Mouse (Mus musculus) left cerebral cortex, adult 9 months (tissue): Measurements from ENCODE around the gene Ecd.

Experiments
- DNase-seq, 2 experiments: peaks; one replicate each; pipeline ENCODE4 v3.0.0; 2022; ENCODE audit warnings: low spot score in 2 of 2

Ecd gene

DNA sequence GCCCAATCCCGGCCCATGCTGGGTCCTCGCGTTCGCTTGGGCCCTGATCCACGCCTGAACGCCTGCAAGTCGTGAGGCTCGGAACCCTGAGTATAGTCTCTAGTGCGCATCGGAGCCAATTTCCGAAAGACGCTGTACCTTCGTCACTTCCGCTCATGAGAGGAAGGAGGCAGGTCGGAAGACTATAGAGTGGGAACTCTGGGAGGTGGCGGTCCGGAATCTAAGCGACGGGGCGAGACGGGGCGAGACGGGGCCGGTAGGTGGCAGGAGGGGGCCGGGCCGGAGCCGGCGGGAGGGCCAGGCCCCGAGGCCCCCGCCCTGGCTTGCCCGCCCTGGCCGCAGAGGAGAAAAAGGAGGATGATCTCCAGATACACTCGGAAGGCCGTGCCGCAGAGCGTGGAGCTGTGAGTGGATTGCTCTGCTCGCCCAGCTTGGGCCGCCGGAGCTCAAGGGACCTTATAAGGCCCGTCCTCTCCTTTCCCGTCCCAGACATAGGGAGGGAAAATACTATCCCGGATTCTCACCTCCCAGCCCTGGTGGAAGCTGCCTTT, at the start of gene Ecd, which contains the start of gene Fam149b:
TSS of gene Ecd (minus strand) at position 131 of the 551 bp plus-strand sequence.
TSS of gene Fam149b (plus strand) at position 172 of the 551 bp plus-strand sequence.
- peak; percentile 75 to 95 for DNase-seq

DNA sequence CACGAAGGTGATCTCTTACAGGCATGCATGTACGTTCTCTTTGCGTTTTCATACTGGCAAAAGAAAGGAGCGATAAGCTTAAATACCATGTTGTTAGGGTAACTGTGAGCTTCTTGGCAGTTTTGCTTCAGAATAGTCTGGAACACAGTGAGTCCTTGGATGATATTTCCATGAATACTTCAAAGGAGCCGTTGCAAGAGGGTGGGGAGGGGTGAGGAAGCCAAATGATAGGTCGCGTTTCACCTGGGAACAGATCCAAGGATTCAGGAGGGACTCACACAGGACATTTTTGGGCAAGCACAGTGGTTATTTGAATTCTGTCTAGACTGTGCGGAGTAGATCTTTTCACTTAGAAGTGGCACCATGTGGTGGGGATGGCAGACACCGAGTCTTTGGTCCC, 49.3 kb upstream of the Ecd start:
- no peak for DNase-seq

DNA sequence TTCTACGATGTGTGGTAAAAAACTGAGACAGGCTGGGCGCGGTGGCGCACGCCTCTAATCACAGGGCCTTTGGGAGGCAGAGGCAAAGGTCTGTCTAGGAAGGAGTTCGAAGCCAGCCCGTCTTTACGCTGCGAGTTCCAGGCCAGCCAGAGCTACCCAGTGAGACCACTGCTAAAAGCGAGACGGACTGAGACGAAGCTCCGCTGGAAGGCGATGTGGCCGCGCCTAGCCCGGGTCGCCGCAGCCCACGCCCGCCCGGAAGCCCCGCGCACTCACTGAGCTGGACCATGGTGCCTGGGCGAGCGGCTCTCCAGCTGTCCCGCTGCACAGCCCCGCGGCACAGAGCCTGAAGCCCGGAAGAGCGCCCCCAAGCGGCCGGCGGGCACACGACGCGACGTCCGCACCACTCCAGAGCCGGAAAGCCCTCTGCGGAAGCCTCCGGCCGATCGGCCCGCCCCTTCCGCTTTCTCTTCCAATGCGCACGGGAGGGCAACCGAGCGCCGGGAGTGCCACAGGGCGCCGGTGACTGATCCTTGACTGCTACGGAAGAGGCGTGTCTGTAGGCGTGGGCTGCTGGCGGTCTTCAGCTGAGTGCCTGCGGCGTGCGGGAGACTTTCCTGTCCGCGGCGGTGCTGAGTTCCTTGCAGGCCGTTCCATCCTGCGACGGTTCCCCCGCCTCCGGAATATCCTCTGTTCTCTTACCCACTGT, 45.4 kb upstream of the Ecd start, which contains the start of gene Mrps16:
TSS of gene Mrps16 (minus strand) at position 430 of the 709 bp plus-strand sequence.
- DNase-seq = peak; percentile 91 to 95

DNA sequence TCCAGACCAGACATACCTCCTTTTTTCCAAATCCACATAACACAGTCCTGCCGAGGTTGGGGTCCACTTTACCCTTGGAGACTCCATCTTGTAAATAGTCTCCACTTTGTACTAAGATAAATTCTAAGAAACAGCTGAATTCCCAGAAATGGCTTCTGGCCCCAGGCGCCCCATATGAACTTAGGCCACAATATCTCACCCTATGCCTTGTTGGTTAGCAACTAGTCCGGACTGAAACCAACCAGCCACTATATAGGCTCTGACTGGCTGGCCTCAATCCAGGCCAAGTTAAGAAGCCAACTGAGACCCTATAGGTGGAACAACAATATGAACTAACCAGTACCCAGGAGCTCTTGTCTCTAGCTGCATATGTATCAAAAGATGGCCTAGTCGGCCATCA, 44.4 kb upstream of the Ecd start:
- no peak for DNase-seq

DNA sequence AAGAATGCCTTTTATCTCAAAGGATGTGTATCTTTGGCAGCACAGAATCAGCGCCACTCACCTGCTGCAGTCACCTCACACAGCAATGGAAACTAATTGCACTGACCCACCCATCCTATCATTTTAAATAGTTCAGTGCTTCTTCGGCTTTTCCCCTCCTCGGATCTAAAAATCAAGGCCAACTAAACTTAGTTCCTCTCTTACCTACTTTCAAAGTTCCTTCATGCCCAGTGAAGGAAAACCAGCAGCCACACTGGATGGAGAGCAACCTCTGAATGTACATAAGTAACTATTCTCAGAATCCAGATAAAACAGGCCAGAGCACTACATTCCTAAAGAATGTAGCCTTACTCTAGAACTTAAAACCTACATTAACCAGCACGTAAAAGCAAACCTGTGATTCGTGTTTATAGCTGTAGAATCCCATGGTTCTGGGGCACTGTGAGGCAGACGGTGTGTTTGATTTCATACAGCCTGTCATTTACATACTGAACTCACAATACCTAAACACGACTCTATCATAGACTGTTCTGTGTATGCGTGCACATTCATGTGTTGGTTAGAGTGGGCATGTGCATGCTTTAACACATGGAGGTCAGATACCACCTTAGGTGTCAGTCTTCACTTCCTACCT, 41.6 kb upstream of the Ecd start:
- no peak for DNase-seq

DNA sequence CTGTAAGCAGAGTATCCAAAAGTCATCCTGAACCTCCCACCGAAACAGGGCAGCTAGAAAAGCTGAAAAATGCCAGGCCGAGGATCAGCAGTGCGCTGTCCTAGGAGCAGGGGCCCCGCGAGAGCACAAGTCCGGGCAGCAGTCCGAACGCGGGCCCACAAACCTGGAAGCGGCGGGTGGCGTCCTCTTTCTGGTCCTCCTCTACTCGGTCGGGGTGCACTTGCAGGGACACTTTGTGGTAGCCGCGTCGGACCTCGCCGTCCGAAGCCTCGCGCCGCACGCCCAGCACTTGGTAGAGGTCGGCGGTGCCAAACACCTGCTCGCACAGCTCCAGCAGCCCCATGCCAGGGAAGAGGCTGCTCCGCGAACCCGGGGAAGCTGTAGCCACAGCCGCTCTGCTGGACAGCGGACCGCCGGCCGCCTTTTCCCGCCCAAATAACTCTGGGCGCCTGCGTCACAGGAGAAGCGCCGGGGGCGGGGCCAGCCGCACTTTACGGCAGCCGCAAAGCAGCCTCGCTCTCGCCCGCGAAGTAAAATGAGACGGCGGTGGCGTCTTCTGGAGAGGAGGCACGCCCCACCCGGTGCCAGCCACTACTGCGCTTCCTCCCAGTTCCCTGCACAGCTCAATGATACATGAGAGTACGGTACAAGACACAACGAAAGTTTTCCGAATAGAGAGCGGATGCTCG, 40.7 kb upstream of the Ecd start, which contains the start of gene Dnajc9:
TSS of gene Dnajc9 (minus strand) at position 470 of the 689 bp plus-strand sequence.
- peak; percentile 74 to 94 for DNase-seq

DNA sequence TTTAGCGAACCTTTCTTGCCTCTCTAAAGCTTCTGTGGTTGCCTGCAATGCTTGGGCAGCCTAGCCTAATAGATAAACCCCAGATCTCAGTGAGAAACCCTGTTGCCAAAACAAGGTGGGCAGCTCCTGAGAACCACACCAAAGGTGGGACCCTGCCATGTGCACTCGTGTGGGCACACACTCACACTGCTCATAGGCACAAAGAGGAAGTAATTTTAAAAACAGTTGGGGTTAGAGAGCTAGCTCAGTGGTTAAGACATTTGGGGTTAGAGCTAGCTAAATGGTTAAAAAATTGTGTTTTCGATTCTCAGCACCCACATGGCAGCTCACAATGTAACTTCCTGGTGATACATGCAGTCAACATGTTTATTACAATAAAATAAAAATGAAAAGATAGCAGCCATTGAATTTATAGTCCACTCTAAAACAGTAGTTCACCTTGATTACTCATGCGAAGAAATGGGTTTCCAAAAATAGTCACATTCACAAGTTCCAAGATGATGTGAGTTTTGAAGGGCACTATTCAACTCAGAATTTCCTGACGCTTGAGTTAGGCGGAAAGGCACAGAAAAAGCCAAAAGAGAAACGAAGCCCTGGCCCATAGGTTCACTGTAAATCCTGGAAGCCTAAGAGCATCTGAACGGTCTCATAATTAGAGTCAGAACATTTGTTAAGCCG, 32.0 kb upstream of the Ecd start:
- no peak for DNase-seq

DNA sequence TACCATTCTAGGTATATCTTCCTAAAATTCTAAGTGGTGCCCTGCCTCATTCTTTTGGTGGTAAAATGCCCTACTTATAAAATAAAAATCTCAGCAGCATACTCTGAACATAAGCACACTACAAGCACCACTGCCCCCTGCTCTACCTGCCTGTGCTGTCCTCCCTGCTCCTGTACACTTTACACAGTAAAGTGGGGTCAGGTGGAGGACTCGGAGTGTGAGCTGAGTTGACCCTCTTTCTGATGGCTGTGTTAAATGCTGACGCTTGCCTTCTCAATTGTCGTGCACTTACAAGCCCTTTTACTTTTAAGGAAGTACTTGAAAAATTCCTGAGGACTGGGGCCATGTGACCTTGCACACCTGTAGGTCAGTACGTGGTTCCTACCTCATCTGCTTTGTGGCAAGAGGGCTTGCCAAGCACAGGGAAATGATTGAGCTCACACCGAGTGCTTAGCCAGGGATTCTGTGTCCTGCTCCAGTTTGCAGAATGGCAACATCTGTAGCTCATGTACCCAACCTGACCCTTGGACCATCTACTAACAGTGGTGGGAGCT, 31.2 kb upstream of the Ecd start:
- DNase-seq = no peak

DNA sequence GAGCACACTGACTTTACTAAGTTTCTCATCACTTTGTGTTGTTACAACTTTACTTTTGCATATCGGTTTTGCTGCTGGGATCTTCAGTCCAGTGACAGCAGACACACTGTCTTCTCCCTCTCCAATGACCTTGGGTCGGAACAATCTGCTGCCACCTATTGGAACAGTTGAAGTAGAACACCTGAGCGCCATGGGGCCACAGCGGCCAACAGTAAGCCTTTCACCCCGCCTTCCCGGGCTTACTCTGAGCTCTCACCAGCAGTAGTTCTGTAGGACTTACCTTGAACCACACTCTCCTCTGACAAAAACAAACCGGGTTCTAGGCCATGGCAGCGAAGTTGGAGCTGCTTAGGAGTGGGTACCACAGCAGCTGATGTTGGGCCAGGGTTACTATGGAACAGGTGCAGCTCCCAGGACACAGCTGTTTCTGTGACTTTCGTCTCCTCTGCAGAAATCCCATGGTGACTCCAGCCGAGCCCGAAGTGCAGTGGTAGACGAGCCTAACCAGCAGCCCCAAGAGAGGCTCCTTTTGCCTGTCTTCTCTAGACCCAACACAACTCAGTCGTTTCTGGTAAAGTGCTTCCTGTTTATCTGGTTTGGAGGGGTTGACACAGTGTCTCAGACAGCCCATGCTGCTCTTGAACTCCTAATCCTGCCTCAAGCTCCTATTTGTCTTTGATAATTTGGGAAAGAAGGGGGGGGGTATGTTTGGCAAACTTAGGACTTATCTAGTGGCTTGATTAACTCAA, 30.6 kb upstream of the Ecd start:
- no peak for DNase-seq

DNA sequence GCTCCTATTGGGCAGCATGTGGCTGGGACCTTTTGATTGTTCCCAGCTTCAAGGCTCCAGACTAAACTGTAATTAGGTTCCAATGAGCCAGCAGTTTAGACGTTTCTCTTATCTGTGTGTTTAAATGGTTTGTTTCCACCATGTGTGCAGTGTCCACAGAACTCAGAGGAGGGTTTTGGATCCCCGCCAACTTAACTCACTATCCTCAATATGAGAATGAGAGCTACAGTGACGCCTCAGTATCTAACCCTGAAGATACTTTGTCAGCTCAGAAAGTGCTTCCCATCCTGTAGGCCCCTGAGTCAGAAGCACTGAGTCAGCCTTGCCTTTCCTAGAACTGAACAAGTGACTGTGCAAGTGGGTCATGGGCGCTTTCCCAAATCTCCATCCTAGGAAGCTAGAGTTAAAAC, 29.2 kb upstream of the Ecd start:
- no peak for DNase-seq

DNA sequence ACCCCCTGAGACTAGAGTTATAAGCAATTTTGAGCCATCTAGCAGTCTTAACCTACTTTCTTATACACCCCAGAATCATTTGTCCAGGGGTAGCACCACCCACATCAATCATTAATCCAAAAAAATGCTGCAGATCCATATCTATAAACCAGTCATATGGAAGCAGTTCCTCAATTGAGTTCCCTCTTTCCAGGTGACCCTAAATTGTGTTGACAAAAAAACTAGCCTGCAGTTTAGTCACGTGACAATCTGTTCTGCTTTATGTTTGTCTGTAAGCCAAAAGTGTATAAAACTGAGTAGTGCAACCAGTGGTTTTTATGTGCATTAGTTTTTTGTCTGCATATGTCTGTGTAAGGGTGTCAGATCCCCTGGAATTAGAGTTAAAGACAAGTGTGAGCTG, 23.9 kb upstream of the Ecd start:
- no peak for DNase-seq

DNA sequence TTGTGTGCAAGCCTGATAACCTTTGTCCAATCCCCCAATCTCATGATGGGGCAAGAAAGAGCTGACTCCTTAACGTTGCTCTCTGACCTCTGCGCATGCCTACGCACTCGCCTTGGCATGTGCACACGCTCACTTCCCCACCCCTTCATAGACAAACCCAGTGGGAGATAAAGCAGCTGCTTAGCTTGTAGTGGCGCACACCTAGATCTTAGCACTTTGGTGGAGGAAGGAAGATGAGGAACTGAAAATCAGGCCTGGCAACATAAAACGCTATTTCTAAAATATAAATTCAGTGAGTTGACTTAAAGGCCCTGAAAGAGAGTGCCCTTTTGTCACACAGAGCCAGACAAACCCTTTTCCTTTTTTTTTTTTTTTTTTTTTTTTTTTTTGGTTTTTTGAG, 22.9 kb upstream of the Ecd start:
- DNase-seq = no peak

DNA sequence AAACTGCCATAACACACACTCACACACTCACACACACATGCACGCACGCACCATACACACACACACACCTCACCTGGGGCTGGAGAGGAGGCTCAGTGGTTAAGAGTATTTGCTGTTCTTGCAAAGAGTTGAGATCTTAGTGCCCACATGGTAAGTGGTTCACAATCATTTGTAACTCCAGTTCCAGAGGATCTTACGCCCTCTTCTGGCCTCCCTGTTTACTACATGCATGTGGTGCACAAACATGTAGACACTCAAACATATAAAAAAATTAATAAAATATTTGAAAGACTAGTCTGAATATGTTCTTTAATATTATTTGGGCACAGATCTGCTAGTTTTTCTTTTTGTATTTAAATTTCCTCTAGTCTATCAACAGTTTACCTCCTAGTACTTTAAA, 20.4 kb upstream of the Ecd start:
- no peak for DNase-seq

DNA sequence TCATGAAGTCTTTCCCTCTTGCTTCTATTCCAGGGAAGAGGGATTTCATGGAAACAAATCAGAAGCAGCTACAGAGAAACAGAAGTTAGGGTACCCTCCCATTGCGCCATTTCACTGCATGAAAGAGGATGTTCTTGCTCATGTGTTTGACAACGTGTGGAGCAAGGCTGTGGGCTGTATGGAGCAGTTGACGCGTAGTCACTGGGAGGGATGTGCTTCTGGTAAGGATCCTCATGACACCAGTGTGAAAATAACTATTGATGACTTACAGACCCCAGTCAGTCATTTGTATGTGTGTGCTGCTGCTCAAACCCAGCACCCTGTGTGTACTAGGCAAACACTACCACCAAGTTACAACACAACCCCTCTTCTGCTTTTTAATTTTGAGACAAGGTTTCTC, 15.3 kb upstream of the Ecd start:
- no peak for DNase-seq

DNA sequence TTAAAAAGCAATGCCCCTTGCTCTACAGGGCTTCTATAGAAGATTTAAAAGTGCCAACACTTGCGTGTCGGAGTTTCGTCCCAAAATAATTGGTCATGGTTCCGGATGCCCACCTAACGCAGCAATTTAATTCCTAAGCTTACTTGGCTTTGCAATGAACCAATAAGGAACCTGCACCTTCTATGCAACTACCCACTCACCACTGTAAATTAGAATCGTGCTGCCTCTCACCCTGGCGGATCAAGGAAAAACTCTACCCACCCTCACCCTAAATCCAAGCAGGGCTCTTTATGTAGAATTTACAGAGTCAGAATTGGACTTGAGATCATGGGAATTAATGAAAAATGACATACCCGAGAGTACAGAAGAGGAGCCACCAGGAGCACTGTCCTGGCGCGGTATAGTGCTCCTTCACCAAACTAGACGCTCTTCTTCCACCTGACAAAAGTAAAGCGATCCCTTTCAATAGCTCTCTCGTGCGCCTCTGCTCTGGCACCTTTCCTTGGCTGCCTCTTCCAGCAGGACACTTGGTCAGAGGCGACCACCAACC, 405 bp downstream of the Ecd start:
- DNase-seq = no peak

DNA sequence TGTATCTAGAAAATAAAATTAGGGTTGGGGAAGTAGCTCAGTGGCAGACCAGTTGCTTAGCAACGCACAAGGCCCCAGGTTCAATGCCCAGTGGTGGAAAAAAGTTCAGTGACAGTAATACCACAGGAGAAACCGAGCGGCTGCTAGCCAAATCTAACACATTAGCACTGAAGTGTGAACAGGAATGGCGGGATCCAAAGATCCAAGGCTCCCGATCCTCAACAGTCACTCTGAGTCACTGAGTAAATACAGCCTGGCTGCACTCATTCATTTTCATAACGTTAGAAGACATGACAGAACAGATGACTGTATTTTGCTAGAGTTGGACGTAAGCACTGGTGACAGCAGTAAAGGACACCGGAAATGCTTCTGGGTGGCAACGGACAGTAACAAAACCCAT, 2.0 kb downstream of the Ecd start:
- DNase-seq = no peak

DNA sequence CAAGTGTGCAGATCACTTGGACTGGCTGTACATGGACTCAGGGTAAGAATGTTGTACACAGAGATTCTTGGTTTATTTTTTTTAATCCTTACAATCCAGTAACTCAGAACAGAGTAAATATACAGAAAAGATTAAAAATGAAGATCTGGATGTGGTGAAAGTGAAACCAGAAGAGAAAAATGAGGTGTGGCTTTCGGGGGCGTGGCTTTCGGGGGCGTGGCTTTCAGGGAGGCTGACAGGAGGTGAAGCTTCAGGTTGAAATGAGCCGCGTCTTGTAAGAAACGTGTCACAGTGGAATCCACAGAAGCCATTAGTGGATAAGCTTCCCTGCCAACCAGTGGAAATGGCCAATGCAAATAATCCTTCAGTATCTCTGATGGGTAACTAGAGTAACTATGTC, 7.1 kb downstream of the Ecd start:
- DNase-seq = no peak

DNA sequence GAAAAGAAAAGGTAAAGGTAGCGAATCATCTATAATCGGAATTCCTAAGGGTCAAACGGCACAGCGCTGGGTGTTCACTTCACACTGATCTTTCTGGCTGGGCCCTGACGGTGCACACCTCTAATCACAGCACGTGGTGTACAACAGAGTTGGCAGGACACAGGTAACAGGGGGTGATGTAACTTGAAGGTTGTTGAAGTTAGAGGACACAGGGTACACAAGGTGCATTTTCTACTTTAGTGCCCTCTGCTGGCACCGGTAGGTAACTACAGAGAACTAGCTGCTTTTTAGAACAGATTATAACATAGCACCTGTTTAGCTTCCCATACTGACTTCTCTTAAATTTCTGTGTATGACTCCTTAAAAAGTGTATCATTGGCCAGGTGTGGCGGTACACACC, 7.8 kb downstream of the Ecd start:
- no peak for DNase-seq

DNA sequence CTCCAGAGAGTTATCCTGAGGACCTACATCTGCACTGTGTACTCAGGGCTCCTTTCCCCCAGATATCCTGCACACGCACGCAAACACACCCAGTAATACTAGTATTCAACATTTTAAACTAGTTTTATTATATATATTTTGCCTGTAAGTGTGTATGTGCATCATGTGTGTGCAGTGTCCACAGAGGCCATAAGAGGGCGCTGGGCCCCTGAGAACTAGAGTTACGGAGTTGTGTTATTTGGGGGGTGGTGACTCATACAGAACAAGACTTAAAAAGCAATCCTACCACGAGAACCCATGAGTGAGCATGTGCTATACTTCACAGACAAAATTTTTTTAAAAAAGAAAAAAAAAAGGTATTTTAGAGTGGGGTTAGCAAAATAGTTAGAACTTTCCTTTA, 8.5 kb downstream of the Ecd start:
- no peak for DNase-seq

DNA sequence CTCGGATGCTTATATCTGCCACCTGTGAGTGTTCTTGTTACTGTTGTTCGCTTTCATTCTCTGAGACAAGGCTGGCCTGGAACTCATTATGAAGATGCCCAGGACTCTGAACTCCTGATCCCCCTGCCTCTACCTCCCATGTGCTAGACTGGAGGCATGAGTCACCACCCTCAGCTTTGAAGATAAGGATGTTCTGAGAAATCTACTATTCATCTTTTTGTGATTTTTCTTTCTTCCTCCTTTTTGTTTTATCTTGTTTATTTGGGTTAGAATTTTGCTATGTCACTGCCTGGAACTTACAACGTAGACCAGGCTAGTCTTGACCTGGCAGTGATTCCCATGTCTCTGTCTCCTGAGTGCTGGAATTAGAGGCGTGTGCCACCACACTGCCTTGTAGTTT, 16.6 kb downstream of the Ecd start:
- no peak for DNase-seq

DNA sequence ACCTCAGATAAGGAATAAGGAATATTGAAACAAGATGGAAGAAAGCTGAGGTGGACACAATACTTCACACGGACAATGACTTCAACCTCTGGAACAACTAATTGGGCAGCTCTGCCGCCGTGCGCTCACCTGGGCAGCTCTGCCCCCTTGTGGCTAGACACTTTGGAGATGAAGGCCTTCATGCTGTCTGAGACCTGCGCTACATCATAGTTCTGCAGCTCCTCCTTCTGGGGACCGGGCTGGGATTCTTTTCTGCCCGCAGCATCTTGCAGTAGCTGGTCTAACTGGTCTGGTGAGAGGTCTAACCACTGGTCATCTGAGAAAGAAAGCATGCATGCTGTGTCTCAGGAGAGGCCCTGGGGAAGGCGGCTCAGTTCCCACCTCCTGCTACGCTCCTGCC, 19.4 kb downstream of the Ecd start:
- DNase-seq = no peak
